Mouse (Mus musculus) limb, embryonic 14.5 days (tissue): ENCODE data around the gene Amdhd2. TPM values are rescaled to one million over a fixed set of nuclear protein-coding genes. Genes with fewer than 3 reads are reported as not detected.

Experiments used
- ATAC-seq: fragments of 200-750 bp; cut with Nextera tagmentation; 2 replicates; pipeline ENCODE4 v1.8.0; 2017; ENCODE audit warnings: low read depth, moderate number of reproducible peaks, moderate TSS enrichment; ENCODE audit not compliant: low FRiP score
- DNase-seq: peaks from one replicate; pipeline ENCODE4 v3.0.0-alpha.2; 2015; ENCODE audit warnings: low spot score
- H3K27ac ChIP-seq: fragments of 300-500 bp; sonication (generic); replicated peaks from 2 replicates; pipeline ENCODE4 v1.5.1; 2014; ENCODE audit warnings: low read depth, mild to moderate bottlenecking, low read length, moderate library complexity, mixed read lengths
- H3K27me3 ChIP-seq: fragments of 300-500 bp; sonication (generic); 2 replicates; pipeline ENCODE4 v1.6.1; 2014; ENCODE audit warnings: low read length, mixed read lengths; ENCODE audit not compliant: control insufficient read depth, insufficient read depth
- H3K36me3 ChIP-seq: fragments of 300-500 bp; sonication (generic); 2 replicates; pipeline ENCODE4 v1.6.1; 2014; ENCODE audit warnings: mild to moderate bottlenecking, low read length, moderate library complexity, mixed read lengths; ENCODE audit not compliant: control insufficient read depth, insufficient read depth
- H3K4me1 ChIP-seq: fragments of 300-500 bp; sonication (generic); 2 replicates; pipeline ENCODE4 v1.6.1; 2014; ENCODE audit warnings: antibody characterized with exemption, low read length, mixed read lengths; ENCODE audit not compliant: control insufficient read depth, insufficient read depth
- H3K4me2 ChIP-seq: fragments of 300-500 bp; sonication (generic); replicated peaks from 2 replicates; pipeline ENCODE4 v1.6.1; 2014; ENCODE audit warnings: low read depth, mild to moderate bottlenecking, low read length, moderate library complexity; ENCODE audit not compliant: severe bottlenecking
- H3K4me3 ChIP-seq: fragments of 300-500 bp; sonication (generic); replicated peaks from 2 replicates; pipeline ENCODE4 v1.5.1; 2014; ENCODE audit warnings: low read length
- H3K9ac ChIP-seq: fragments of 300-500 bp; sonication (generic); 2 replicates; pipeline ENCODE4 v1.6.1; 2014; ENCODE audit warnings: mild to moderate bottlenecking, low read depth, low read length, moderate library complexity; ENCODE audit not compliant: severe bottlenecking
- H3K9me3 ChIP-seq: fragments of 300-500 bp; sonication (generic); 2 replicates; pipeline ENCODE4 v1.6.1; 2016; ENCODE audit warnings: low read length; ENCODE audit not compliant: control insufficient read depth
- POLR2A ChIP-seq: fragments of 200-500 bp; IDR thresholded peaks from 2 replicates; pipeline ENCODE4 v1.8.0; 2012; ENCODE audit warnings: inconsistent platforms, mild to moderate bottlenecking, moderate library complexity, borderline replicate concordance; ENCODE audit not compliant: insufficient read depth, insufficient read length; ENCODE audit errors: extremely low read depth
- WGBS: fragments of 180-500 bp; shearing (Covaris S2); extraction: QIAGEN DNeasy Blood & Tissue Kit; methylation state at CpG from one replicate; pipeline ENCODE4 v1.1.7; 2014; 5-methylcytosine and 5-hydroxymethylcytosine counted together
- polyA plus RNA-seq, 2 experiments: library from polyadenylated mRNA; depleted of rRNA in 1 of 2; stranded (reverse) in 1 of 2; unstranded in 1 of 2; fragments of >200 nt; fragmentation: Nextera tagmentation in 1 of 2; extraction: Ambion mirVana in 1 of 2; gene quantifications; 2 replicates each; pipeline versions ENCODE4 v1.2.1 to v1.2.3; 2012 to 2014

The Amdhd2 gene
- polyA plus RNA-seq, 2 experiments, result 27.4 to 31.2 TPM

- no peak for TF ChIP-seq POLR2A
- Histone ChIP-seq H3K4me1 (peaks cover 54% of the 10 kb centered on the region), H3K9ac (no peak overlapping the region), H3K27ac (peak overlapping the region; percentile 90), H3K4me2 (peak overlapping the region; percentile 96), H3K27me3 (no peaks in the 10 kb centered on the region), H3K9me3 (no peaks in the 10 kb centered on the region), H3K4me3 (0 out of 2 replicates have a peak overlapping the region, but pooled peaks have one; percentile 73), H3K36me3 (0 out of 2 replicates have a peak, but pooled peaks cover 3% of the 10 kb centered on the region)
- no peak for DNase-seq
- 74% methylated on average over 3 of the region's 3 CpGs for WGBS
- ATAC-seq, result no peak
These were observed 46.3 kb upstream of the Amdhd2 start for GRCm38 (mm10) chr17:24209916-24210240.

- peak within 1 kb of the TSS; percentile 90 for H3K27ac ChIP-seq
- H3K9me3 ChIP-seq, result no peaks in the 10 kb centered on the region
- peaks cover 60% of the 10 kb centered on the region for H3K4me1 ChIP-seq
- H3K9ac ChIP-seq, result peak within 1 kb of the TSS; percentile 83
- H3K4me2 ChIP-seq, result peak within 1 kb of the TSS; percentile 96
- peak within 1 kb of the TSS; percentile 73 for H3K4me3 ChIP-seq
- DNase-seq (peak; percentile 92), ATAC-seq (peak; percentile 83)
- 0 out of 2 replicates have a peak, but pooled peaks cover 2% of the 10 kb centered on the region for H3K36me3 ChIP-seq
- 2% methylated on average over 11 of the region's 43 CpGs for WGBS
- no peak for TF ChIP-seq POLR2A
- H3K27me3 ChIP-seq, result no peaks in the 10 kb centered on the region
These were observed 45.7 kb upstream of the Amdhd2 start, which contains the start of gene Ntn3 for GRCm38 (mm10) chr17:24209043-24209915. Gene Ntn3, minus strand, starts transcription at chr17:24209531.

- ATAC-seq, result no peak
- 3% methylated on average over 9 of the region's 29 CpGs for WGBS
These were observed 45.1 kb upstream of the Amdhd2 start for GRCm38 (mm10) chr17:24208641-24209042.

DNA sequence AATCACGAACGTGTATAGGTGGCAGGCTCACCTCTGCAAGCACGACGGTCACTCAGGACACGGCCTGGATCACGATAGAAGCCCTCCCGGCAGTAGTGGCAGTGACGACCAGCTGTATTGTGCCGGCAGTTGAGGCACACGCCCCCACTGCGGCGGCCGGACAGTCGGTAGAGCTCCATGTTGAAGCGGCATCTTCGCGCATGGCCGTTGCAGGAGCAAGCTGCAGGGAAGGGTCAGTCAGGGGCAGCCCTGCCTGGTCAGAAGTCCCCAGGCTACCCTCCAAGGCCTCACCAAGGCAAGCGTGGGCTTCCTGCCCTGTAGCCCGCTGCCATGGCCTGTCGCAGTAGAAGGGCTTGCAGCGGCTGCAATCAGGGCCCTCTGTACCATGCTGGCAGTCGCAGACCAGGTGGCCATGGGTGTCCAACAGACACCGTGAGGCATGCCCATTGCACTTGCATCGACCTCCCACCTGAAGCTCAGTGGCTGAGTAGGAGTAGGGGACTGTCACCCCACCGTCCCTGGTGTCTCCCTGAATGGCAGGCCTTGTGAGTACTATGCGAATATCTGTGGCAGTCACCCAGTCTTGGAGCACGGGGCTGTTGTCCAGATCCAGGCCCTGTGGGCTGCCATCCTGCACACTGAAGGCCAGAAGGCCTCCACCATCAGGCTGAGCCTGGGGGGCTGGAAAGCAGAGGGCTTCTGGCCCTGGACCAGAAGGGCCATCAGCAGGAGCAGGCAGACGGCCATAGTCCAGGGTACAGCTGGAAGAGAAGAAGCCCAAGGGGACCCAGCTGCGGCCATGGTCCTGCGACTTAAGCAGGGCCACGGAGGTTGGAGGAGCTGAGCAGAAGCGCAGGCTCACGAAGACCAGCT lies 44.4 kb upstream of the Amdhd2 start:
- 54% methylated on average over 34 of the region's 34 CpGs for WGBS
- peak overlapping the region; percentile 96 for H3K4me2 ChIP-seq
- 0 out of 2 replicates have a peak, but pooled peaks cover 2% of the 10 kb centered on the region for H3K36me3 ChIP-seq
- peak overlapping the region; percentile 90 for H3K27ac ChIP-seq
- H3K9me3 ChIP-seq, result no peaks in the 10 kb centered on the region
- DNase-seq (no peak), ATAC-seq (no peak)
- H3K9ac ChIP-seq, result peak overlapping the region; percentile 83
- no peaks in the 10 kb centered on the region for H3K27me3 ChIP-seq
- no peak for TF ChIP-seq POLR2A
- peaks cover 73% of the 10 kb centered on the region for H3K4me1 ChIP-seq
- peak overlapping the region; percentile 73 for H3K4me3 ChIP-seq

More at GRCm38 (mm10) chr17:24208641-24209042, 45.1 kb upstream of the Amdhd2 start:
- H3K4me1 ChIP-seq, result peaks cover 66% of the 10 kb centered on the region
- H3K4me3 ChIP-seq, result peak overlapping the region; percentile 73
- H3K9ac ChIP-seq, result peak overlapping the region; percentile 83
- H3K27ac ChIP-seq, result peak overlapping the region; percentile 90
- no peaks in the 10 kb centered on the region for H3K9me3 ChIP-seq
- no peaks in the 10 kb centered on the region for H3K27me3 ChIP-seq
- no peak for TF ChIP-seq POLR2A
- DNase-seq, result no peak
- H3K4me2 ChIP-seq, result peak overlapping the region; percentile 96
- H3K36me3 ChIP-seq, result 0 out of 2 replicates have a peak, but pooled peaks cover 2% of the 10 kb centered on the region
